Mouse (Mus musculus): ENCODE results near the gene Ankrd63. TPM values are rescaled to one million over a fixed set of nuclear protein-coding genes. Genes with fewer than 3 reads are reported as not detected.

Ankrd63 gene
- polyA plus RNA-seq, 1 experiment from 2014 or later = 0.06 TPM

GRCm38 (mm10) chr2:118729816-118730621 is 26.3 kb upstream of the Ankrd63 start:
- Histone ChIP-seq H3K36me3 (ENCODE audit: control insufficient read depth, insufficient read depth, low read length) (no peaks in the 10 kb centered on the region), H3K27ac (ENCODE audit: low read length) (no peak overlapping the region), H3K4me1 (ENCODE audit: control insufficient read depth, insufficient read depth, low read length) (peaks cover 18% of the 10 kb centered on the region), H3K4me2 (ENCODE audit: low read depth, low read length) (no peak overlapping the region), H3K9me3 (replicated peaks; ENCODE audit: control insufficient read depth, low read length) (no peaks in the 10 kb centered on the region), H3K27me3 (ENCODE audit: control insufficient read depth, insufficient read depth, low read length) (no peaks in the 10 kb centered on the region; the same call in 1 of the 2 replicates), H3K9ac (ENCODE audit: low read length) (no peak overlapping the region), H3K4me3 (replicated peaks; ENCODE audit: low read length) (no peak overlapping the region)
- WGBS = 21% methylated on average over 8 of the region's 8 CpGs
- no peak for ATAC-seq (ENCODE audit: insufficient read depth, low FRiP score)

GRCm38 (mm10) chr2:118729194-118729593 is 25.4 kb upstream of the Ankrd63 start:
- Histone ChIP-seq H3K27ac (ENCODE audit: low read length) (0 out of 2 replicates have a peak overlapping the region, but pooled peaks have one; percentile 18), H3K9me3 (replicated peaks; ENCODE audit: control insufficient read depth, low read length) (no peaks in the 10 kb centered on the region), H3K36me3 (ENCODE audit: control insufficient read depth, insufficient read depth, low read length) (no peaks in the 10 kb centered on the region), H3K27me3 (ENCODE audit: control insufficient read depth, insufficient read depth, low read length) (no peaks in the 10 kb centered on the region; the same call in 1 of the 2 replicates), H3K9ac (ENCODE audit: low read length) (no peak overlapping the region), H3K4me3 (replicated peaks; ENCODE audit: low read length) (no peak overlapping the region), H3K4me2 (ENCODE audit: low read depth, low read length) (no peak overlapping the region), H3K4me1 (ENCODE audit: control insufficient read depth, insufficient read depth, low read length) (peaks cover 18% of the 10 kb centered on the region)
- WGBS = 41% methylated on average over 4 of the region's 4 CpGs
- ATAC-seq (ENCODE audit: insufficient read depth, low FRiP score) = no peak

GRCm38 (mm10) chr2:118728337-118728736 is 24.6 kb upstream of the Ankrd63 start, which contains the start of gene Plcb2:
Plcb2 (minus strand) TSS chr2:118728438.
- Histone ChIP-seq H3K4me3 (replicated peaks; ENCODE audit: low read length) (peak within 1 kb of the TSS; percentile 12; the same call in 1 of the 2 replicates), H3K27me3 (ENCODE audit: control insufficient read depth, insufficient read depth, low read length) (no peaks in the 10 kb centered on the region; the same call in 1 of the 2 replicates), H3K4me1 (ENCODE audit: control insufficient read depth, insufficient read depth, low read length) (peaks cover 18% of the 10 kb centered on the region), H3K27ac (ENCODE audit: low read length) (peak within 1 kb of the TSS; percentile 57), H3K36me3 (ENCODE audit: control insufficient read depth, insufficient read depth, low read length) (no peaks in the 10 kb centered on the region), H3K9me3 (replicated peaks; ENCODE audit: control insufficient read depth, low read length) (no peaks in the 10 kb centered on the region), H3K4me2 (ENCODE audit: low read depth, low read length) (peak within 1 kb of the TSS; percentile 22), H3K9ac (ENCODE audit: low read length) (peak within 1 kb of the TSS; percentile 4; the same call in 1 of the 2 replicates)
- WGBS = 16% methylated on average over 7 of the region's 7 CpGs
- ATAC-seq (ENCODE audit: insufficient read depth, low FRiP score) = peak; percentile 51; the same call in 1 of the 2 replicates

GRCm38 (mm10) chr2:118727911-118728310 is 24.1 kb upstream of the Ankrd63 start:
- H3K27me3 ChIP-seq (ENCODE audit: control insufficient read depth, insufficient read depth, low read length) = no peaks in the 10 kb centered on the region; the same call in 1 of the 2 replicates
- ATAC-seq (ENCODE audit: insufficient read depth, low FRiP score) = no peak; the same call in 1 of the 2 replicates
- H3K27ac ChIP-seq (ENCODE audit: low read length) = peak overlapping the region; percentile 57
- H3K4me3 ChIP-seq (replicated peaks; ENCODE audit: low read length) = peak overlapping the region; percentile 12; the same call in 1 of the 2 replicates
- H3K4me1 ChIP-seq (ENCODE audit: control insufficient read depth, insufficient read depth, low read length) = peaks cover 18% of the 10 kb centered on the region
- no peaks in the 10 kb centered on the region for H3K9me3 ChIP-seq (replicated peaks; ENCODE audit: control insufficient read depth, low read length)
- 13% methylated on average over 9 of the region's 9 CpGs for WGBS
- H3K36me3 ChIP-seq (ENCODE audit: control insufficient read depth, insufficient read depth, low read length) = no peaks in the 10 kb centered on the region
- peak overlapping the region; percentile 4; the same call in 1 of the 2 replicates for H3K9ac ChIP-seq (ENCODE audit: low read length)
- peak overlapping the region; percentile 22 for H3K4me2 ChIP-seq (ENCODE audit: low read depth, low read length)

GRCm38 (mm10) chr2:118726873-118727272 is 23.1 kb upstream of the Ankrd63 start:
- H3K4me2 ChIP-seq (ENCODE audit: low read depth, low read length) = no peak overlapping the region
- no peak overlapping the region for H3K4me3 ChIP-seq (replicated peaks; ENCODE audit: low read length)
- no peaks in the 10 kb centered on the region for H3K9me3 ChIP-seq (replicated peaks; ENCODE audit: control insufficient read depth, low read length)
- H3K9ac ChIP-seq (ENCODE audit: low read length) = no peak overlapping the region
- no peaks in the 10 kb centered on the region for H3K36me3 ChIP-seq (ENCODE audit: control insufficient read depth, insufficient read depth, low read length)
- H3K27ac ChIP-seq (ENCODE audit: low read length) = no peak overlapping the region
- ATAC-seq (ENCODE audit: insufficient read depth, low FRiP score) = no peak
- no peaks in the 10 kb centered on the region; the same call in 1 of the 2 replicates for H3K27me3 ChIP-seq (ENCODE audit: control insufficient read depth, insufficient read depth, low read length)
- H3K4me1 ChIP-seq (ENCODE audit: control insufficient read depth, insufficient read depth, low read length) = peaks cover 18% of the 10 kb centered on the region
- 86% methylated on average over 2 of the region's 2 CpGs for WGBS

GRCm38 (mm10) chr2:118725511-118725910 is 21.7 kb upstream of the Ankrd63 start:
- H3K36me3 ChIP-seq (ENCODE audit: control insufficient read depth, insufficient read depth, low read length) = no peaks in the 10 kb centered on the region
- no peak for ATAC-seq (ENCODE audit: insufficient read depth, low FRiP score)
- no peak overlapping the region for H3K4me2 ChIP-seq (ENCODE audit: low read depth, low read length)
- H3K9me3 ChIP-seq (replicated peaks; ENCODE audit: control insufficient read depth, low read length) = no peaks in the 10 kb centered on the region
- no peak overlapping the region for H3K9ac ChIP-seq (ENCODE audit: low read length)
- H3K4me1 ChIP-seq (ENCODE audit: control insufficient read depth, insufficient read depth, low read length) = peaks cover 16% of the 10 kb centered on the region
- no peak overlapping the region for H3K4me3 ChIP-seq (replicated peaks; ENCODE audit: low read length)
- no peaks in the 10 kb centered on the region for H3K27me3 ChIP-seq (ENCODE audit: control insufficient read depth, insufficient read depth, low read length)
- H3K27ac ChIP-seq (ENCODE audit: low read length) = no peak overlapping the region
- WGBS = 72% methylated on average over 4 of the region's 4 CpGs

- H3K27ac ChIP-seq (ENCODE audit: low read length) = no peak overlapping the region
- H3K4me2 ChIP-seq (ENCODE audit: low read depth, low read length) = no peak overlapping the region
- no peak overlapping the region for H3K9ac ChIP-seq (ENCODE audit: low read length)
- peaks cover 9% of the 10 kb centered on the region for H3K4me1 ChIP-seq (ENCODE audit: control insufficient read depth, insufficient read depth, low read length)
- H3K9me3 ChIP-seq (replicated peaks; ENCODE audit: control insufficient read depth, low read length) = no peaks in the 10 kb centered on the region
- WGBS = 78% methylated on average over 15 of the region's 15 CpGs
- no peaks in the 10 kb centered on the region for H3K27me3 ChIP-seq (ENCODE audit: control insufficient read depth, insufficient read depth, low read length)
- no peak overlapping the region for H3K4me3 ChIP-seq (replicated peaks; ENCODE audit: low read length)
- ATAC-seq (ENCODE audit: insufficient read depth, low FRiP score) = no peak
- no peaks in the 10 kb centered on the region for H3K36me3 ChIP-seq (ENCODE audit: control insufficient read depth, insufficient read depth, low read length)
Observed at GRCm38 (mm10) chr2:118723693-118724486, 20.1 kb upstream of the Ankrd63 start.

GRCm38 (mm10) chr2:118716677-118717076 is 12.9 kb upstream of the Ankrd63 start:
- Histone ChIP-seq H3K27me3 (ENCODE audit: control insufficient read depth, insufficient read depth, low read length) (peaks cover 11% of the 10 kb centered on the region), H3K4me3 (replicated peaks; ENCODE audit: low read length) (no peak overlapping the region), H3K36me3 (ENCODE audit: control insufficient read depth, insufficient read depth, low read length) (no peaks in the 10 kb centered on the region), H3K9me3 (replicated peaks; ENCODE audit: control insufficient read depth, low read length) (no peaks in the 10 kb centered on the region), H3K27ac (ENCODE audit: low read length) (no peak overlapping the region), H3K9ac (ENCODE audit: low read length) (no peak overlapping the region), H3K4me2 (ENCODE audit: low read depth, low read length) (no peak overlapping the region), H3K4me1 (ENCODE audit: control insufficient read depth, insufficient read depth, low read length) (peaks cover under 1% of the 10 kb centered on the region; the same call in 1 of the 2 replicates)
- 83% methylated on average over 5 of the region's 5 CpGs for WGBS
- no peak for ATAC-seq (ENCODE audit: insufficient read depth, low FRiP score)

Data from stomach, embryonic 16.5 days (tissue).